Mouse (Mus musculus): ENCODE results near the gene Mast3. TPM values are rescaled to one million over a fixed set of nuclear protein-coding genes. Genes with fewer than 3 reads are reported as not detected.
"Not testable (repeated sequence)": the region's sequence is repeated elsewhere in the genome, so short reads cannot be mapped to it uniquely, and the experiment has no call there.

Mast3 gene
- total RNA-seq, 2 experiments from 2014 or later = 7.2 to 8.9 TPM

GRCm38 (mm10) chr8:70834071-70834470 is 29.2 kb upstream of the Mast3 start:
- DNase-seq = no peak

- peak; percentile 87 for DNase-seq
Measured at GRCm38 (mm10) chr8:70833520-70833919, 28.7 kb upstream of the Mast3 start.

- no peak for DNase-seq
Measured at GRCm38 (mm10) chr8:70833018-70833482, 28.2 kb upstream of the Mast3 start.

GRCm38 (mm10) chr8:70832371-70832770 is 27.5 kb upstream of the Mast3 start:
- no peak for DNase-seq

- DNase-seq = no peak
Measured at GRCm38 (mm10) chr8:70831517-70831916, 26.7 kb upstream of the Mast3 start.

DNA sequence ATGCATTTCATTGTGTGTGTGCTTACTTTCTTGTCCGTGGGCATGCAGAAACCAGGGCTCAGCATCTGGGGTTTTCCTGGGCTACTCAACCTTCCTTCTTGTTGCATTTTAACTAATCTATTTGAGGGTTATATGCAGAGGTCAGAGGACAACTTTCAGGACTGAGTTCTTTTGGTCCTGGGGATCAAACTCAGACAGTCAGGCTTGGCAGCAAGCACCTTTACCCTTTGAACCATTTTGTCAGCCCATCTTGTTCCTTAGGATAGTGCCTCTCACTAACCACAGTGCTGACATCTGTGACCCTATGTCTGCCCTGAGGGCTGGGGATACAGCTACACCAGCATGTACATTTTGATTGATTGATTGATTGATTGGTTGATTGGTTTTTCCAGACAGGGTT is 22.9 kb upstream of the Mast3 start:
- DNase-seq = no peak

DNA sequence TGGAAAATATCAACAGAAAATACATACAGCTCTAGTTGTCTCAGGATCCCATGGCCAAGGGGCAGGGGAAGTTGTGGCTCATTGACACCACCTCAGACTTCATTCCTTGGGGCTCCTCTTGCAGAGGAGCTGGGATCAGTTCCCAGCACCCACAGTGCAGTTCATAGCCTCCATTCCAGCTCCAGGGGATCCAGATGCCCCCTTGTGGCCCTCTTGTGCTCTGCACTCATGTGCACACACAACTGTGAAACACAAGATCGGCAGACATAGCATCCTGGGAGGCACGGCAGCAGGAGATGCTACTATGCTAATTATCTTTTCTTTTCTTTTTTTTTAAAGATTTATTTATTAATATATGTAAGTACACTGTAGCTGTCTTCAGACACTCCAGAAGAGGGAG is 22.2 kb upstream of the Mast3 start:
- DNase-seq = no peak

GRCm38 (mm10) chr8:70825816-70826215 is 21.0 kb upstream of the Mast3 start:
- no peak for DNase-seq

DNA sequence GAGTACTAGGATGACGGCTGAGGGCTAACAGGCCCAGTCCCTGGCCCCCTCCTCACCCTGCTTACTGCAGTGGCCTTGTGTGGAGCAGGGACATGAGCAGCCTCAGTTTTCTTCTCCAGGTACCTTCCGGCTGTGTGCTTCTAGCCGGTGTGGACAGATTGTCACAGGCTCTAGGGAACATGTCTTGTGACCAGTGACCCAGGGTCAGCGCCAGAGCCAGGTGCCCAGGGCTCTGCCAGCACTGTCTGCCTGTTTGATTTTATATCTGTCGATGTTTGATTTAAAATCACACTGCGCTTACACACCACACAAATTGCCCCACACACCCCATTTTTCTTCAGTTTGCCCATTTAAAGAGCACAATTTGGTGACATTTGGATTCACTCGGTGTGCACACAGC is 18.9 kb upstream of the Mast3 start:
- DNase-seq = no peak

- DNase-seq = not testable (repeated sequence)
Measured at GRCm38 (mm10) chr8:70822594-70822993, 17.7 kb upstream of the Mast3 start.

GRCm38 (mm10) chr8:70821992-70822391 is 17.1 kb upstream of the Mast3 start:
- no peak for DNase-seq

- DNase-seq = peak; percentile 77
Measured at GRCm38 (mm10) chr8:70821399-70821962, 16.6 kb upstream of the Mast3 start.

GRCm38 (mm10) chr8:70820101-70820935 is 15.5 kb upstream of the Mast3 start:
- no peak for DNase-seq

DNA sequence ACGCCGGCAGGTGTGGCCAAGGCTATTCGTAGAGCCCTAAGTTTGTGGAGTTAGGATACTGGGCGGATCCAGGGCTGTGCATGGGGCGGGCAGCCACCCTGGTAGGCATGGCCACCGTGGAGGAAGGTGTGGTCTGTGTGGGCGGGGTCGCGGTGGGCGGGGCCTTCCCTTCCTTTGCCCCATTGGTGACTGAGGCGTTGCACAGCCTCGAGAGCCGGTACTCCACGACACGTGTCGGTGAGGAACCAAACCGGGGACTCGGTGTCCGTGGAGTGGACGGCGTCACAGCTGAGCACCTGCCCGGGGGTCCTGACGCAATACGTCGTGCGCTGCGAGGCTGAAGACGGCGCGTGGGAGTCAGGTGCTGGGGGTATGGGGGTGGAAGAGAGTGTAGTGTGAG is 11.8 kb upstream of the Mast3 start:
- DNase-seq = no peak

GRCm38 (mm10) chr8:70812885-70813284 is 8.0 kb upstream of the Mast3 start:
- DNase-seq = no peak

DNA sequence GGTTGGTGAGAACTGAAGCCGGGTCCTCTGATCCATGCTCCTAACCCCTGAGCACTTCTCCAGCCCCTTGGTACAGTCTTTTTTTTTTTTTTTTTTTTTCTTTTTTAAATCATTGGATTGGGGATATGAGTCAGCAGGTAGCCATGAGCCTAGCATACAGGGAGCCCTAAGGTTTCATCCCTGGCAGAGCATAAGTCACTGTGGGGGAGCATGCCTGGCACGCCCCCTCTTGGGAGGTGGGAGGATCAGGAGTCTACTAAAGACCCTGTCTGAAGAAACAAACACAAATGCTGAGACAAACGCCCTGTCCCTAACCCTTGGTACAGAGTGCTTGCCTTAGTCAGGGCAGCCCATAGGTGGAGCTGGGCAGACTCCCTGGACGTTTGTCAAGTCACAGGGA is 7.2 kb upstream of the Mast3 start:
- no peak for DNase-seq

DNA sequence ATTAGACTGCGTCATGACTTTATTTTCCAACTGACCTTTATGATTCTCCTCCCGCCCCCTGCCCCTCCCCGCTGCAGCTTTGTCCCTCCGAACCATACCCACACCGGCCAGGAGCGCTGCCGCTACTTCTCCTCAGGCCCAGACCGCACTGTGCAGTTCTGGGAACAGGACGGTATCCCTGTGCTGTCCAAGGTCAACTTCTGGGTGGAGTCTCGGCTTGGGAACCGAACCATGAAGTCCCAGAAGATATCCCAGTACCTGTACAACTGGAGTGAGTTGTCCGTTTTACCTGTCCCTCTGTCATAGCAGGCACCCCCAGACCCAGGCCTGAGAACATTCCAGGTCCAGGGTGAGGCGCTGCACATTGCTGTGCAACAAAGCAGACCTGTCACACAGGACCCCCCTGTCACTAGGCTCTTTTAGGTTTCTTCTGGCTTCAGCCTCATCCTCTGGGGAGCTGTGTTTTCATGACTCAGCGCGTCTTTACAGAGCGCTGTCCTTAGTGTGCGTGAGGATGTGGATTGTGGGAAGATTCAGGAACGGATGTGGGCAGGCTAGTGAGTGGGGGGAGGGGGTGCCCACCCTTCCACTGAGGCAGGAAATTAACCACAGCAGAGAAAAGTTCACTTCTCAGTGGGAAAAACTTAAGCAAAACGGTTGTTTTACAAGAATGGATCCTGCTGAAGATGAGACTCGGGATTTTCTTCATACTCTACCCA is 6.3 kb upstream of the Mast3 start:
- no peak for DNase-seq

DNA sequence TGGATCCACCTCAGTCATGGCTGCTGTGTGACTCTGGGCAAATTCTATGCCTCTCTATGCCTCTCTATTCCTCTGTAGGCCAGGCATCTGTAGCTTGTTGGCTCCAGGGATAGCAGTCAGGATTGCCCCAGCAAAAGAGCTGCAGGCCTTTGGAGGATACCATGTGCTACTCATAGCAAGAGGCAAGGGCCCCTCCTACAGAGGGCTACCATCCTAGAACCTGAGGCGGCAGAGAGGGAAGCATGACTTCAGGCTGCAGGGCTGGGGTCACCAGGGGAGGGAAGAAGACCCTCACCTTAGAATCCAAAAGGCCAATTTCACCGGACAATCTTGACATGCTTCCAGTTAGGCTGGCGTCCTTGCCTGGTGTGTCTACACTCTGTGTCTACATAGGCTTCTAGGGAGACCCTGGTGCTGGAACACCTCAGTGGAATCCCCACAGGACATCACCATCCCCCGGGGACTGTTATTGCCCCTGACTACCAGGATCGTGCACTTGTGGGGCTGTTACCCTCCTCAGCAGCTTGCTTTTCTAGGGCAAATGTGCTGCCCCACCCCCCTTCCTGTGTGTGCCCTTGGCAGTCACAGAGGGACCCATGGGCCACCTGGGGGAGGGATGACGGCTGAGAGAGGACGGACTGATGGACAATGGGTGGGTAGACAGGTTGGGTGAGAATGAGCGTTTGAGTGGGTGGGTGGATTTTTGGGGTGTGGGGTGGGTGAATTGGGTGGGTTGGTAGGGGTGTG is 4.3 kb upstream of the Mast3 start:
- DNase-seq = no peak

- no peak for DNase-seq
Measured at GRCm38 (mm10) chr8:70808239-70808638, 3.4 kb upstream of the Mast3 start, which contains the start of gene Il12rb1. Gene Il12rb1, plus strand, starts transcription at chr8:70808449.

DNA sequence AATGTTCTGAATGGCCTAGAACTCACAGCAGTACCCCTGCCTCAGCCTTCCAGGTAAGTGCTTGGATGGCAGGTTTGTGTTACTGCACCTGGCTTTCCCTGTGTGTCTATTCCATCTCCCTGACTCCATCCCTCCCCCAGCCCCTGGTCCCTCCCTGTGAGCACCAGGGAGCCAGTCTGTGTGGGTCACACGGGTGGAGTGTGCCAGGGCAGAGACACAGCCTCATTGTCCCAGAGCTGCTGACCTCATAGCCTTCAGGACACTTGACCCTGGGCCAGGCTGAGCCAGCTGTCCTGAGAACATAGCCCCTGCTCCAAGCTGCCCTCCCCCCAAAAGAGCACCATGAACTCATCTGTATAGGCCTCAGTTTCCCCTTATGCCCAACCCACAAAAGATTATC is 2.5 kb upstream of the Mast3 start:
- no peak for DNase-seq

- no peak for DNase-seq
Measured at GRCm38 (mm10) chr8:70806541-70806940, 1.7 kb upstream of the Mast3 start.

DNA sequence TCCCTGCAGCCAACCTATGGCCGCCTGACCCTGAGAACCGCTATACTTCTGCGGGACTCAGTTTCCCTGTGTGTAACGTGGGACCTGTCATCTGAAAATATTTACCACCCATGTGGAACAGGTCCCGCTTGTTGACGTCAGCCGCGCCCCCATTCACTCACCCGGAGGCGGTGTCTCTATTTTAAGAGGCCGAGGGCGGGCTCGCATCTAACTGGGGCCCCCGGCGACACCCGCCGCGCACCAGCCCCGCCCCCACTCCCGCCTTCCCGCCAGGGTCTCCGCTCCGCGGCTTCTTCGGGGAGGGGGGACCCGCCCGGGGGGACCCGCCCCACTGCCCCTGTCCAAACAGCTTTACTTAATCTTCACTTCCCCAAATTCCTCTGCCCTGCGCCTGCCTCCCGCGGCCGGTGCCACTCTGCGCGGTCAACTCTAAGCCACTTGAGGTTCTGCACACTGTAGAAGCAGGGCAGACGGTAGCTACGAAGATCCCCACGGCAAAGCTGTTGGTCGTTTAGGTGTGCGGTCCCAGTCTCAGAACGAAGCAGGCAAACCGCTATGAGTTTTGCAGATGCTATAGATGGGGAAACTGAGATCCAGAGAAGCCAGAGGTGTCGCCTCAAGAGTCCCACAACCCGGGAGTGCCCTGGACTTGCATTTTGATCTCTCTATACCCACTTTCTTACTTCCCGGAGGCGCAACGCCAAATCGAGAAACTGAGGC is 933 bp downstream of the Mast3 start:
- DNase-seq = no peak
